Mouse (Mus musculus) lung, postnatal 0 days (tissue): ENCODE results near the gene Cdkl1. TPM values are rescaled to one million over a fixed set of nuclear protein-coding genes. Genes with fewer than 3 reads are reported as not detected.

Experiments
- ATAC-seq: fragments of 200-750 bp; cut with Nextera tagmentation; 2 replicates; pipeline ENCODE4 v1.8.0; 2017; ENCODE audit warnings: moderate library complexity
- DNase-seq: peaks from one replicate; pipeline ENCODE4 v3.0.0-alpha.2; 2016; ENCODE audit warnings: low spot score
- H3K27ac ChIP-seq: fragments of 300-500 bp; sonication (generic); 2 replicates; pipeline ENCODE4 v1.5.1; 2014; ENCODE audit warnings: antibody characterized with exemption, mild to moderate bottlenecking, low read length, mixed read lengths
- H3K27me3 ChIP-seq: fragments of 300-500 bp; sonication (generic); replicated peaks from 2 replicates; pipeline ENCODE4 v1.6.1; 2014; ENCODE audit warnings: low read length, mixed read lengths; ENCODE audit not compliant: insufficient read depth
- H3K36me3 ChIP-seq: fragments of 300-500 bp; sonication (generic); 2 replicates; pipeline ENCODE4 v1.6.1; 2014; ENCODE audit warnings: low read length, mixed read lengths; ENCODE audit not compliant: insufficient read depth
- H3K4me1 ChIP-seq: fragments of 300-500 bp; sonication (generic); 2 replicates; pipeline ENCODE4 v1.6.1; 2014; ENCODE audit warnings: antibody characterized with exemption, low read depth, low read length, mixed read lengths; ENCODE audit not compliant: insufficient read depth
- H3K4me2 ChIP-seq: fragments of 300-500 bp; sonication (generic); replicated peaks from 2 replicates; pipeline ENCODE4 v1.6.1; 2014; ENCODE audit warnings: low read depth, mild to moderate bottlenecking, low read length, moderate library complexity, mixed read lengths
- H3K4me3 ChIP-seq: fragments of 300-500 bp; sonication (generic); 2 replicates; pipeline ENCODE4 v1.5.1; 2014; ENCODE audit warnings: low read depth, low read length
- H3K9ac ChIP-seq: fragments of 300-500 bp; sonication (generic); replicated peaks from 2 replicates; pipeline ENCODE4 v1.6.1; 2014; ENCODE audit warnings: low read depth, mild to moderate bottlenecking
- H3K9me3 ChIP-seq: fragments of 300-500 bp; sonication (generic); 2 replicates; pipeline ENCODE4 v1.6.1; 2016; ENCODE audit warnings: low read length, mixed read lengths
- CTCF ChIP-seq: IDR thresholded peaks from 2 replicates; pipeline ENCODE4 v1.5.1; 2016; ENCODE audit warnings: antibody characterized with exemption, mild to moderate bottlenecking
- EP300 ChIP-seq: IDR thresholded peaks from 2 replicates; pipeline ENCODE4 v1.6.1; 2016; ENCODE audit warnings: antibody characterized with exemption, mild to moderate bottlenecking, control low read depth
- WGBS: fragments of 180-500 bp; shearing (Covaris S2); extraction: QIAGEN DNeasy Blood & Tissue Kit; methylation state at CpG from one replicate; pipeline ENCODE4 v1.1.7; 2014; 5-methylcytosine and 5-hydroxymethylcytosine counted together
- polyA plus RNA-seq: library from polyadenylated mRNA; unstranded; fragments of >200 nt; fragmentation: Nextera tagmentation; extraction: Ambion mirVana; gene quantifications from 2 replicates; pipeline ENCODE4 v1.2.1, GENCODE M21; 2015

Gene Cdkl1
- polyA plus RNA-seq, 1 experiment from 2014 or later: 3.1 TPM

DNA sequence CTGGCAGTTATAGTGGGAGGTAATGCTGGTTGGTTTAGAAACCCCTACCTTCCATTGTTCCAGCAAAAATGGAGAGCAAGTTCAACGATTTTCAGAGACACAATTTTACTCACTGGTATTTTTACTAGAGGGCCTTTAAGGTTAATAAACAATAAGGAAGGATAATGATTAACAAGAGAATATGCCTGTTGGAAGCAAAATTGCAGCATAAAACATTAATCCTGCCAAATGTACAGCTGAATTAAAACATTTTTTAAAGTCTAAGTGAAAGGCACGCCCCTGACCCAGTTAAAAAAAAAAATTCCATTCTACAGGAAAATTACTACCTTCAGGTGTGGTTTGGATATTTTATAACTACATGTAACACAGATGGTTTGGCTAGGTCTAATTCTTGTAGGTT lies 13.1 kb downstream of the Cdkl1 start:
- DNase-seq (no peak), ATAC-seq (no peak)
- no peaks in the 10 kb centered on the region for H3K9me3 ChIP-seq
- TF ChIP-seq CTCF (no peak), EP300 (no peak)
- H3K4me1 ChIP-seq: peaks cover 8% of the 10 kb centered on the region; the same call in 1 of the 2 replicates
- no peak overlapping the region for H3K27ac ChIP-seq
- 58% methylated on average over 2 of the region's 2 CpGs for WGBS
- no peaks in the 10 kb centered on the region for H3K27me3 ChIP-seq
- no peak overlapping the region for H3K9ac ChIP-seq
- no peak overlapping the region for H3K4me3 ChIP-seq
- no peaks in the 10 kb centered on the region for H3K36me3 ChIP-seq
- no peak overlapping the region for H3K4me2 ChIP-seq

DNA sequence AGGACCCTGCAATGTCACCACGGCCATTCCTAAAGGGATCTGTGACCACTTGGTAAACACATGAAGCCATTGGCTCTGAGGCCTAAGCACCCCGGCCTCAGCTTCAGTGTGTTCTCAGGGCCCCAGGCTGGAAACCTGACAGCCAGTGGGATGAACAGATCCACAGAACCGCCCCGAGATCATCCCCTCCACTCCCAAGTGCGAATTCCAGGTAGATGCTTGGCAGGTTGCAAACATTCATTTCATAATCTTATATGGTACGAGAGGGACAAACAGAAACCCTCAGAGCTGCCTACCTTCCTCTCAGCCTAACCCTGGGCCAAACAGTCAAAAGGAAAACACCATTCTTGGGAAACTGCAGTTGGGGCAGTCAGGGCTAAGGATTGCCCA lies 13.7 kb downstream of the Cdkl1 start:
- H3K27ac ChIP-seq: no peak overlapping the region
- no peaks in the 10 kb centered on the region for H3K36me3 ChIP-seq
- no peak overlapping the region for H3K4me3 ChIP-seq
- H3K9ac ChIP-seq: no peak overlapping the region
- peaks cover 8% of the 10 kb centered on the region; the same call in 1 of the 2 replicates for H3K4me1 ChIP-seq
- DNase-seq (no peak), ATAC-seq (no peak)
- no peak for TF ChIP-seq EP300
- no peak for TF ChIP-seq CTCF
- no peaks in the 10 kb centered on the region for H3K9me3 ChIP-seq
- H3K27me3 ChIP-seq: no peaks in the 10 kb centered on the region
- WGBS: 79% methylated on average over 6 of the region's 6 CpGs
- no peak overlapping the region for H3K4me2 ChIP-seq

DNA sequence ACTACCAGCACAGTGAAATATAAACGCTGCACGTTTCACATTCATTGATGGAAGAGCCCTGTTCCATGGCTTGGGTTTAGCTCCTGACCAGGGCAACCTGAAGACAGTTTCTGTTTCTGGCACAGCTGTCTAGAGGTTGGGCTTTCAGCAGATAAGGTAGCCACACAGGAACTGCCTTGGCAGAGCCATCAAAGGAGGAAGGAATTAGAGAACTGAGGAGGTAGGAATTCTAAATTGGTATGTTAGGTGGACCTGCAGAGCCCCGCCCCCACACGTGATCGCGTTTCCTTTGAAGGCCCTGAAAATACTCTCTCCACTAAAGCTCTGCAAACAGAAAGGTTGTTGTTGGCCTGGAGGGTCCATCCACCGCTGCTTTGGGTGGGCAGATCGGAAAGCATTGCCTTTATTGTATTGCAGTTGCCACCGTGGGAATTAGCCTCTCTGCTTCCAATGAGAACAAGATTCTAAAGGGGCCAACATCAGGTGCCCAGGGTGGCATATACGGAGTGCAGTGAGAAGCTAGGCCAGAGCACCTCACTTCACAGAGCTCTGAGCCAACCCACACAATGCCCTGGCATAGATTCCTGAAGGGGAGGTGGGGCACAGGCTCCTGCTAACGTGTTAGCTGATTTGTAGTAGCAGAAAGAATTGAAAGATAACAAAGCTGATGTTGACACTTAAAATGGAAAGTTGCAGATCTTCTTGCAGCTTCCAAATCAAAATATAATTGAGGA lies 14.3 kb downstream of the Cdkl1 start:
- no peak overlapping the region for H3K27ac ChIP-seq
- H3K9me3 ChIP-seq: no peaks in the 10 kb centered on the region
- H3K36me3 ChIP-seq: no peaks in the 10 kb centered on the region
- TF ChIP-seq CTCF (no peak), EP300 (no peak)
- peak; percentile 62 for DNase-seq
- H3K4me3 ChIP-seq: no peak overlapping the region
- 41% methylated on average over 11 of the region's 11 CpGs for WGBS
- peak; percentile 65 for ATAC-seq
- no peak overlapping the region for H3K9ac ChIP-seq
- no peaks in the 10 kb centered on the region for H3K27me3 ChIP-seq
- no peak overlapping the region; the same call in 1 of the 2 replicates for H3K4me2 ChIP-seq
- H3K4me1 ChIP-seq: peaks cover 8% of the 10 kb centered on the region; the same call in 1 of the 2 replicates

DNA sequence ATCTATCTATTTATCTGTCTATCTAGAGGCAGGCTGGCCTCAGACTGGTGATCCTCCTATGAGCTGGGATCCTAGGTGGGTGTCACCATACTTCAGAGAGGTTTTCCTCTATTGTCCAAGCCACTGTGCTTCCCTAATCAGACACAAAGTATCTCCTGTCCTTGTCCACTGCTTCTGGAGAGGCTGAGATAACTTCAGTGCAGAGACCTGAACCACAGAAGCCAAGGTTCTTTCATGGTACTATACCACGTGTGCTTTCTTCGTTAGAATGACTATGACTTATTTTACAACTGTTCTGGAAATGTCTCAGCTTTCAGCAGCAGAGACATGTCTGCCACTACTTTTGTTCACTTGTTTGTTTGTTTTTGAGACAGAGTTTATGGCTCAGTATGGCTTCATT lies 22.2 kb downstream of the Cdkl1 start:
- H3K36me3 ChIP-seq: no peaks in the 10 kb centered on the region
- H3K4me2 ChIP-seq: no peak overlapping the region
- H3K9ac ChIP-seq: no peak overlapping the region
- WGBS: 72% methylated on average over 2 of the region's 2 CpGs
- no peaks in the 10 kb centered on the region for H3K27me3 ChIP-seq
- DNase-seq (no peak), ATAC-seq (no peak)
- H3K27ac ChIP-seq: no peak overlapping the region
- H3K4me1 ChIP-seq: no peaks in the 10 kb centered on the region
- no peak for TF ChIP-seq CTCF
- no peak for TF ChIP-seq EP300
- H3K9me3 ChIP-seq: no peaks in the 10 kb centered on the region
- no peak overlapping the region for H3K4me3 ChIP-seq

DNA sequence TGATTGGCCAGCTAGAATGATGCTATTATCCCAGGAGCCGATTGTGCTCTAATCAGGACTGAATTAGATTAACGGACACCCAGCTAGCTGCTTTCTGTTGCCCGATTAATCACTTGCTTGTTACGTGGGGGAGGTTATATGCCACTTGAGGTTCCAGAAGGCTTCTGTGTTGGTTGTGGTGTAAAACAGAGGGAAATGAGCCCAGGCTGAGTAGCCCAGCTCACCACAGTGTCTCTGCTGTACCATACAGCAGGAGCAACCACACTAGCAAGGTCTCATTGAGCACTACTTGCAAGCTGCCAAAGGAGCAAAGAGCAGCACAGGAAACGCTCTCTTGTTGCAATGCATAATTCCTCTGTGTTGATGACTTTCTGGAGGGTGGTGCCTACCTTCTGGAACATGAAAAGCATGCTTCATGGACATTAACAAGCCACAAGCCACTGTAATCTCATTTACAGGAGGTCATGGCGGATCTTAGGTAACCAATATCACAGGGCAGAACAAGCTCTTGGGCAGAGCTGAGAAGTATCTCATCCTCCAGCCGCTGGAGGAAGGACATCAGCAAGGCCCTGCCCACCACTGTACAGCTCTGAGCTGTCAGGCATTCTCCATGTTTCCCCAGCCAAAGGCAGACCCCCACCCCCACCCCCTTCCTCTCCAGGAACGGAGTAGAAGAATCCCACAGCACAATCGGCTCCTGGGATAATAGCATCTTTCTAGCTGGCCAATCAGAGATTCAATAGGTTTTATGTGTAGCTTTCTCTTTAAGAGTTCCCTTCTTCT lies 23.4 kb downstream of the Cdkl1 start:
- H3K4me2 ChIP-seq: no peak overlapping the region
- no peaks in the 10 kb centered on the region for H3K4me1 ChIP-seq

DNA sequence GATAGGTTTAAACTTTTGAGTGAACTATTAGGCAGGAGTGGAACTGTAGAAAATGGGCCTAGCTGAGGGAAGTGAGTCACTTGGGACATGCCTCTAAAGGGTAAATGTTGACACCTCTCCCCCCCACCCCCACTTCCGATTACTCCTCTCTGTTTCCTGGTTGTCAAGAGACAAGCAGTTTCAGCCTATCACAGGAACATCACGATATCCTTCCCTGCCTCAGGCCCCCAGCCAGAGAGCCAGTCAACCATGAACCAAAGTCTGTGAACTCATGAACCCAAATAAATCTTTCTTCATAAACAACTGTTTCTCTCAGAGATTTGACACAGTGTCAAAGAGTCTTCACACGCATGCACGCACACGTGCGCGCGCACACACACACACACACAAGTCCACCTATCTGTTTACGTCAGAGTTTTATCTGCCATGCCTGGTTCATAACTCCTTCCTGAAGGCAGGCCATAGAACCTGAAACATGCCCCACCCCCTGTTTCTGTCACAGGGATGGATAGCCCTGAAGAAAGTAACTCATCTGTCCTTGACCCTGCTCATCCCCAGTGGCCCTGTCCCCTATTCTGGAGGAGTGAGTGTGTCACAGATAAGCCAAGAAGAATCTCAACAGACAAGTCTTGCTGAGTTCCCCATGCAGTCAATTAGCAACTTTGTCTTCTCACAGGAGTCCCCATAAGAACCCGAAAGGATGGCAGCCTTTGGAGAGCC lies 24.7 kb downstream of the Cdkl1 start:
- no peak overlapping the region for H3K27ac ChIP-seq
- TF ChIP-seq EP300 (0 out of 2 replicates have a peak, but pooled peaks have one; percentile 11), CTCF (no peak)
- 63% methylated on average over 10 of the region's 10 CpGs for WGBS
- ATAC-seq (peak; percentile 37), DNase-seq (no peak)
- no peaks in the 10 kb centered on the region for H3K27me3 ChIP-seq
- H3K36me3 ChIP-seq: no peaks in the 10 kb centered on the region
- H3K4me2 ChIP-seq: no peak overlapping the region
- no peaks in the 10 kb centered on the region for H3K4me1 ChIP-seq
- H3K4me3 ChIP-seq: no peak overlapping the region
- no peak overlapping the region for H3K9ac ChIP-seq
- H3K9me3 ChIP-seq: no peaks in the 10 kb centered on the region

More for the DNA sequence above, 23.4 kb downstream of the Cdkl1 start:
- 62% methylated on average over 9 of the region's 9 CpGs for WGBS
- H3K27me3 ChIP-seq: no peaks in the 10 kb centered on the region
- no peak for TF ChIP-seq EP300
- no peak for TF ChIP-seq CTCF
- no peaks in the 10 kb centered on the region for H3K9me3 ChIP-seq
- no peaks in the 10 kb centered on the region for H3K36me3 ChIP-seq
- DNase-seq: no peak
- no peak overlapping the region for H3K27ac ChIP-seq
- H3K4me3 ChIP-seq: no peak overlapping the region
- no peak overlapping the region for H3K9ac ChIP-seq
- ATAC-seq: no peak
